Mouse (Mus musculus) forebrain, embryonic 13.5 days (tissue): ENCODE results near the gene Egfem1. TPM values are rescaled to one million over a fixed set of nuclear protein-coding genes. Genes with fewer than 3 reads are reported as not detected.

Source experiments
- ATAC-seq: fragments of 200-750 bp; cut with Nextera tagmentation; 2 replicates; pipeline ENCODE4 v1.8.0; 2017
- H3K27ac ChIP-seq: fragments of 300-500 bp; sonication (generic); 2 replicates; pipeline ENCODE4 v1.5.1; 2015; ENCODE audit warnings: inconsistent platforms, mild to moderate bottlenecking, moderate library complexity
- H3K27me3 ChIP-seq: fragments of 300-500 bp; sonication (generic); 2 replicates; pipeline ENCODE4 v1.6.1; 2015; ENCODE audit warnings: mild to moderate bottlenecking, inconsistent platforms
- H3K36me3 ChIP-seq: fragments of 300-500 bp; sonication (generic); 2 replicates; pipeline ENCODE4 v1.6.1; 2015; ENCODE audit warnings: mild to moderate bottlenecking, inconsistent platforms; ENCODE audit not compliant: poor library complexity, severe bottlenecking
- H3K4me1 ChIP-seq: fragments of 300-500 bp; sonication (generic); 2 replicates; pipeline ENCODE4 v1.6.1; 2015; ENCODE audit warnings: inconsistent platforms
- H3K4me2 ChIP-seq: fragments of 300-500 bp; sonication (generic); 2 replicates; pipeline ENCODE4 v1.6.1; 2015; ENCODE audit warnings: inconsistent platforms, mild to moderate bottlenecking, moderate library complexity
- H3K4me3 ChIP-seq: fragments of 300-500 bp; sonication (generic); 2 replicates; pipeline ENCODE4 v1.5.1; 2015; ENCODE audit warnings: mild to moderate bottlenecking, inconsistent platforms
- H3K9ac ChIP-seq: fragments of 300-500 bp; sonication (generic); 2 replicates; pipeline ENCODE4 v1.6.1; 2015; ENCODE audit warnings: mild to moderate bottlenecking, inconsistent platforms
- H3K9me3 ChIP-seq: fragments of 300-500 bp; sonication (generic); replicated peaks from 2 replicates; pipeline ENCODE4 v1.6.1; 2016; ENCODE audit warnings: inconsistent platforms
- WGBS: fragments of 180-500 bp; shearing (Covaris S2); methylation state at CpG from one replicate; pipeline ENCODE4 v1.1.7; 2015; 5-methylcytosine and 5-hydroxymethylcytosine counted together
- polyA plus RNA-seq: library from polyadenylated mRNA; unstranded; fragments of >200 nt; fragmentation: Nextera tagmentation; extraction: Ambion mirVana; gene quantifications from 2 replicates; pipeline ENCODE4 v1.2.1, GENCODE M21; 2015

Egfem1 gene
- polyA plus RNA-seq, 1 experiment from 2014 or later, result 5.2 TPM

GRCm38 (mm10) chr3:29136065-29136955, 54.5 kb downstream of the Egfem1 start:
- Histone ChIP-seq H3K9ac (no peak overlapping the region), H3K4me3 (no peak overlapping the region), H3K27me3 (no peaks in the 10 kb centered on the region), H3K27ac (no peak overlapping the region; the same call in 1 of the 2 replicates), H3K36me3 (no peaks in the 10 kb centered on the region), H3K4me1 (peaks cover 36% of the 10 kb centered on the region), H3K4me2 (peak overlapping the region; percentile 25), H3K9me3 (no peaks in the 10 kb centered on the region)
- WGBS, result 6% methylated on average over 10 of the region's 10 CpGs
- peak; percentile 79 for ATAC-seq

DNA sequence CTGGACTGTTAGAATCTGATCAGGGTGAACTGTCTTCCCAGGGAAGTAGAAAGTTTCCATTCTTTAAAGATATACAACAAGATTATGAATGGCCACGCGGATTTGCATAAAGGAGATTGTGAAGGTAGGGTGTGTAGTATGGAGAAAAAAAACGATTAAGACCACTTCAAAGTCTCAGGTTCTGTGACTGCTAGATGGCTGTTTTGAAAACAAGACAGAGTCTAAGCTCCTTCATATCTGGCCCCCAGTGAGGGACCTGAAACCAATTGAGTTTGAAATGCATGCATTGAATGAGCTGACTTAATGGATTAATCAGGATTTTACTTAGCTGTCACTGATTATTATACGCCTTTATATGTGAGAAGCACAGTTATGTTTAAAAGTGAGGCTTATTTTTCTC, 86.6 kb downstream of the Egfem1 start:
- H3K4me3 ChIP-seq, result no peak overlapping the region
- no peak overlapping the region for H3K9ac ChIP-seq
- no peak overlapping the region for H3K27ac ChIP-seq
- no peak for ATAC-seq
- H3K4me1 ChIP-seq, result peaks cover 13% of the 10 kb centered on the region
- 65% methylated on average over 4 of the region's 4 CpGs for WGBS
- no peaks in the 10 kb centered on the region for H3K27me3 ChIP-seq
- no peak overlapping the region for H3K4me2 ChIP-seq
- no peaks in the 10 kb centered on the region for H3K9me3 ChIP-seq
- no peaks in the 10 kb centered on the region for H3K36me3 ChIP-seq

- Histone ChIP-seq H3K36me3 (no peaks in the 10 kb centered on the region), H3K9me3 (no peaks in the 10 kb centered on the region), H3K27ac (no peak overlapping the region), H3K4me3 (no peak overlapping the region), H3K9ac (no peak overlapping the region), H3K4me2 (no peak overlapping the region), H3K27me3 (no peaks in the 10 kb centered on the region), H3K4me1 (peaks cover 13% of the 10 kb centered on the region)
- WGBS, result 55% methylated on average over 4 of the region's 4 CpGs
- no peak for ATAC-seq
Observed at GRCm38 (mm10) chr3:29169003-29169402, 87.2 kb downstream of the Egfem1 start.

DNA sequence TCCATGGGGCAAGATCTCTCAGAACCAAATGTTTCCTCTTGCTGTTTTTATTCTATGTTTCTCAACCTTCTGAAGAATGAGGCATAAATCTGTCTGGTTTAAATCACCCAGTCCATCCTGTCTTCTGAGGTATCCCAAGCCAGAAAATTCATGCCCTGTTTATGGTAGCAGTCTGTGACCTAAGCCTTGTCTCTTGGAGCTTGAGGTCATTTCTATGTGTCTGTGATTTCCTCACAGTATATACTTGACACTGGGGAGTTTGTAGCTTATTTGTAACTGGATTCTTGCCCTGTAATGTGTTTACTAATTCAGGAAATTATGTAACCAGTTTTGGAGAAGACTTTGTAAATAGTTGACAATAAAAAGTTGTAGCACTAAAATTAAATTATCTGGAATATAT, 95.2 kb downstream of the Egfem1 start:
- H3K4me3 ChIP-seq, result no peak overlapping the region
- H3K27me3 ChIP-seq, result no peaks in the 10 kb centered on the region
- no peaks in the 10 kb centered on the region for H3K36me3 ChIP-seq
- H3K4me2 ChIP-seq, result no peak overlapping the region
- H3K4me1 ChIP-seq, result 0 out of 2 replicates have a peak, but pooled peaks cover 7% of the 10 kb centered on the region
- H3K9ac ChIP-seq, result no peak overlapping the region
- no peak for ATAC-seq
- H3K9me3 ChIP-seq, result no peaks in the 10 kb centered on the region
- no peak overlapping the region for H3K27ac ChIP-seq

DNA sequence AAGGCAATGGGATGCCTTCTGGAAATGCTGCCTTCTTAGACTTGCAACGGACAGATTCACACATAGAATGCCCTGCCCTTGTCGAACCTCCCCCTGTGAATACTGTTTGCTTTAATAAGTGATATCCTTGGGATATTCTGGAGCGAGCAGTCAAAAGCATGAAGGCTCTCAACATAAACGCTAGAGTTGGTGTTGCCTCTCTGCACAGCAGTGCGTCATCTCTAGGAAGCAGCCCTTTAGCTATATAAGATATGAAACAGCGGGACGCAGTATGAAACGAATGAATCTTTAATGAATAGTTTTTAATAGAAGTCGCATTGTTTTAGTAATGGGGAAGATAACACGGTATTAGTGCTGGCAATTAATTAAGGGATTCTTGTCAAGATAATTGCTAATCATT, 101.2 kb downstream of the Egfem1 start:
- H3K36me3 ChIP-seq, result no peaks in the 10 kb centered on the region
- no peak overlapping the region for H3K4me2 ChIP-seq
- 68% methylated on average over 10 of the region's 10 CpGs for WGBS
- H3K27ac ChIP-seq, result no peak overlapping the region
- no peak overlapping the region for H3K4me3 ChIP-seq
- ATAC-seq, result 0 out of 2 replicates have a peak, but pooled peaks have one; percentile 30
- peaks cover 24% of the 10 kb centered on the region for H3K4me1 ChIP-seq
- H3K9me3 ChIP-seq, result no peaks in the 10 kb centered on the region
- H3K9ac ChIP-seq, result no peak overlapping the region
- no peaks in the 10 kb centered on the region for H3K27me3 ChIP-seq

DNA sequence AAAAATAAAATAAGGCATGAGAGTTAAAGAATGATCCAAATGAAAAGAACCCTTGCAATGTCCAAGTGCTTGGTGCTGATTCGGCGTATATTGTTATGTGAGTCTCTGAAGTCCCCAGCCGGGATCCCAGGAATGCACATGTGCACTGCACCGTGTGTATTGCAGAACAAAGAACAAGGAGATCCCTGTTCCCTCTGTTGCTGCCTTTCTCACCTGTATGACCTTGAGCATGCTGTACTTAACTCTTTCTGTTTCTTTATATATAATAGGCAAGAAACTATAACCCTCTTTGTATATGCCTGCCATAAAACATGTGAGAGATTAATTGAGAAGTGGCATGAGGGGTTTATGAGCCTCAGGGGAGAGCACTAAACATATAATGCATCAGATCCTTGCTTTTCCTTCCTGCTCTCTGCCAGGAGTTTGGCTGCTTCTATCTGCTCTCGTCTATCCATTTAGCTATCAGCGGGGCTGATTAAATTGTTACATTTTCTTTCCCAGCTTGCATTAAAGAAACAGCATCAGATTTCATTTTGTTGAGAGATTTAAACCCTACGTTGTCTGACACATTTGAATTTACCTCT, 101.9 kb downstream of the Egfem1 start:
- no peak overlapping the region for H3K4me2 ChIP-seq

GRCm38 (mm10) chr3:29184486-29185241, 102.8 kb downstream of the Egfem1 start:
- H3K4me1 ChIP-seq, result peaks cover 20% of the 10 kb centered on the region
- no peaks in the 10 kb centered on the region for H3K27me3 ChIP-seq
- H3K36me3 ChIP-seq, result no peaks in the 10 kb centered on the region
- no peak for ATAC-seq
- no peak overlapping the region for H3K4me3 ChIP-seq
- H3K4me2 ChIP-seq, result no peak overlapping the region
- no peak overlapping the region for H3K9ac ChIP-seq
- 44% methylated on average over 7 of the region's 7 CpGs for WGBS
- no peak overlapping the region for H3K27ac ChIP-seq
- H3K9me3 ChIP-seq, result no peaks in the 10 kb centered on the region

More for the DNA sequence above, 101.9 kb downstream of the Egfem1 start:
- no peak overlapping the region for H3K9ac ChIP-seq
- H3K27me3 ChIP-seq, result no peaks in the 10 kb centered on the region
- no peaks in the 10 kb centered on the region for H3K9me3 ChIP-seq
- no peak overlapping the region for H3K27ac ChIP-seq
- H3K4me1 ChIP-seq, result peaks cover 24% of the 10 kb centered on the region
- ATAC-seq, result peak; percentile 66; the same call in 1 of the 2 replicates
- no peaks in the 10 kb centered on the region for H3K36me3 ChIP-seq
- 30% methylated on average over 7 of the region's 7 CpGs for WGBS
- no peak overlapping the region for H3K4me3 ChIP-seq

DNA sequence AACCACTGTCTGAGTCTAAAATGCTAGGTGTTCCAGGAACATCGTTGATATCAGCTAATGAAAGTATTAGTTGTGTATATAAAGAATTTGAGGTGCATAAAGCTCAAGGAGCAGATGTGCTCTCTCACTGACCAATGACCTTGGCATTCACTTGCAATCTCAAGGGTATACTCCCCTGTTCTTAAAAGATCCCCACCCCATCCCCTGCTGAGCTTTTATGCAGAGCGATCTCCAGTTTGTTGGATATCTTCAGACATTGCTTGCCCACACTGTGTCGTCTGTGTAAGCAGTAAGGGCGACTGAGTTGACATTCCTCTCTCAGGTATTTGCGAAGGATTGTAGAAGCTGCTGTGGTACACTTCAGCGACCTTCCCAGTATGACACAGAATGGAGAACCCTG, 108.4 kb downstream of the Egfem1 start:
- Histone ChIP-seq H3K36me3 (no peaks in the 10 kb centered on the region), H3K4me3 (no peak overlapping the region), H3K27ac (no peak overlapping the region), H3K9ac (no peak overlapping the region), H3K4me2 (no peak overlapping the region), H3K9me3 (no peaks in the 10 kb centered on the region), H3K4me1 (no peaks in the 10 kb centered on the region), H3K27me3 (no peaks in the 10 kb centered on the region)
- no peak for ATAC-seq
- 73% methylated on average over 6 of the region's 6 CpGs for WGBS

DNA sequence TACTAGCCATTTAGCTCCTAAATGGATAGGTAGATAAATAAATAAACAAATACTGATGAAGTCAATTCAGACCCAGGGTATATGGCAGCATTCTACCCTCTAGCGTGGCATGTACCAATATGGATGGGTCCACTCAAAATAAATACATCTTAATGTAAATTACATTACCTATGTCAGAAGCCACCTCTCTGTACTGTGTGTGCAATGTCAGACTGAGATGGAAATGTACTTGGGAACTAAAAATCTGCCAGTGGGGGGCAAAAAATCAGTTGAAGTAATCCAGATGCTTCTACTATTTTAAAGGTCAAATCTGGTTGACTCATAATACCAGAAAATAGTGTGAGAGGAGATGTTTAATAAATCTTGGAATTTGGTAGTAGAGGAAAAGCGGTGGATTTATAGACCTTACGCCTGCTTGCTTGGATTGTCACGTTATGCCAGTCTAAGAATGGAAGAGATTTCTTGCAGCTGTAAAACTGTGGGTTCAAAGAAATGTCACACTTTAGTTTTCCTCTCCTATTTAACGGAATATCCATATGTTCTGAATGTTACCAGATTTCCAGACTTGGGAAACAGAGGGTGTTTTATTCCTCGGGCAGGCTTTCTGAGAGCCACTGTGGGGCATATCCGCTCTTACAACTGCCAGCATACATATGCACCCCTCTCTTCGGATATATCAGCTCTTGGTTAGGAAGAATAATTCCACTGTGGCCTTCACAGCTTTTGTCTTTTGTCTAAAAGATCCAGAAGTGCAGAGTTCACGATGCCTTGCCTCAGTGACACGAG, 116.1 kb downstream of the Egfem1 start:
- H3K27ac ChIP-seq, result no peak overlapping the region
- no peak overlapping the region for H3K4me2 ChIP-seq
- 79% methylated on average over 10 of the region's 10 CpGs for WGBS
- H3K27me3 ChIP-seq, result no peaks in the 10 kb centered on the region
- ATAC-seq, result no peak
- H3K36me3 ChIP-seq, result no peaks in the 10 kb centered on the region
- H3K9ac ChIP-seq, result no peak overlapping the region
- H3K9me3 ChIP-seq, result no peaks in the 10 kb centered on the region
- H3K4me1 ChIP-seq, result no peaks in the 10 kb centered on the region
- H3K4me3 ChIP-seq, result no peak overlapping the region

DNA sequence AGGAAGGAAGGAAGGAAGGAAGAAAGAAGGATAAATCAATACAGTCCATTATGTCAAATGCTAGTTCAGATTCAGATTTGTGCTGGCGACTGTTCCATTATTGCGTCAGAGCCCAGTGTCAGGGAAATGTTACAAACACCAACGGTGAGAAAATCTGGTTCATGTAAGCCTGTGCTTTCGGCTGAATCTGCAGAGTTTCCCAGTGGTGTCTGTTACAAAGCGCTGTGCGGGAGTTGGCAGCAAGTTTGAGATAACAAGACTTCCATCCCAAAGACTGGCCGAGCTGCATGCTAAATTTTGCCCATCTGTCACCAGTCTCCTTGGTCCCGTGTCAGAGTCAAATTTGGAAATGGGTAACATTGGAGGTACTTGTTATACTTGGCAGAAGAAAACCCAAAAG, 118.8 kb downstream of the Egfem1 start:
- H3K27ac ChIP-seq, result no peak overlapping the region
- 80% methylated on average over 8 of the region's 8 CpGs for WGBS
- no peaks in the 10 kb centered on the region for H3K36me3 ChIP-seq
- H3K4me2 ChIP-seq, result no peak overlapping the region
- H3K27me3 ChIP-seq, result no peaks in the 10 kb centered on the region
- H3K4me1 ChIP-seq, result no peaks in the 10 kb centered on the region
- H3K9me3 ChIP-seq, result no peaks in the 10 kb centered on the region
- H3K4me3 ChIP-seq, result no peak overlapping the region
- no peak overlapping the region for H3K9ac ChIP-seq
- ATAC-seq, result peak; percentile 65; the same call in 1 of the 2 replicates

DNA sequence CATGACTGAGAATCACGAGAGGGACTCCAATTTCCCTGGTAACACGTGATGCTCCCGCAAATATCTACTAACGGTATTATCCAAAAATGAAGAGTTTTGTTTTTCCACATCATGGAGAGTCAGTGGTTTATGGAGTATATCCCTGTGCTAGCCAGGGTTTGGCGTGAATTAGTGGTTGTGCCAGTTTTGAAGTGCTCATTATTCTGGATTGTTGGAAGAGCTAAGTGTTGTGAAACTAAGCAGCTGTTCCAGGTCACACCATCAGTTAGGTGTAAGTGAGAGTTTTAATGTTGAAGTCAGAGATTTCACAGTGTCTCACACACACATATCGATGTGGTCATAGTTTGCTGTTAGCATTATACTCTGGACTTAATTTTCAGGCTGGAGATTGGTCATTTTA, 120.7 kb downstream of the Egfem1 start:
- H3K4me2 ChIP-seq, result no peak overlapping the region
- no peak overlapping the region for H3K4me3 ChIP-seq
- ATAC-seq, result no peak
- no peak overlapping the region for H3K27ac ChIP-seq
- WGBS, result 82% methylated on average over 6 of the region's 6 CpGs
- no peaks in the 10 kb centered on the region for H3K9me3 ChIP-seq
- H3K36me3 ChIP-seq, result no peaks in the 10 kb centered on the region
- no peaks in the 10 kb centered on the region for H3K27me3 ChIP-seq
- no peak overlapping the region for H3K9ac ChIP-seq
- no peaks in the 10 kb centered on the region for H3K4me1 ChIP-seq
